Mouse (Mus musculus) CH12.LX (cell line): ENCODE measurements around the gene Tas2r143.

Source experiments
- CTCF ChIP-seq, 2 experiments: IDR thresholded peaks in 1 of 2; conservative IDR thresholded peaks in 1 of 2; 2 replicates each; pipeline ENCODE4 v1.5.1; 2011 to 2012; ENCODE audit warnings: low read depth in 2 of 2, low read length in 2 of 2, improper control_type of control experiment in 1 of 2, inconsistent platforms in 1 of 2, mild to moderate bottlenecking in 1 of 2, moderate library complexity in 1 of 2
- NELFE ChIP-seq: IDR thresholded peaks from 2 replicates; pipeline ENCODE4 v1.6.1; 2011; ENCODE audit warnings: low read depth, low read length, improper control_type of control experiment

GRCm38 (mm10) chr6:42370630-42371363 lies 29.2 kb upstream of the Tas2r143 start:
- TF ChIP-seq CTCF (conservative IDR thresholded peaks at IDR 0.05 in 1 of 2, IDR thresholded peaks at IDR 0.05 in 1 of 2; ENCODE audit: low read depth in 2 of 2, low read length in 2 of 2) (no peak), NELFE (no peak)
